In the genomic region with DNA sequence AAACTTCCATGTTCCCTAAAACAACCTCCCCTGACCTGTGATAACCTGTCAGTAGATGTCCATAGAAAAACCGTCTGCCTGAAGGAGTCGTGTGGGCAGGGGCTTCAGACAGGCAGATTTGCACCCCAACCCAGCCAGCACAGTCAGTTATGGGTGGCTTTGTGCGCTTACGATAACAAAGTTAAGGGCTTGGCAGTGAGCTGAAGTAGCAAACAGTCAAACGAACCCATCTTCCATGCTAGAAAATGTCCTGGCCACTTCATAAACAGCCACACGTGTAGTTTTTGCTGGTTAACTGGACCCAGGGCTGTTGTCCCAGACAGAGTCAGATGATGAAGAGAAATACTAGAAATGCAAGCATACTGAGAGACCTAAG, we compare ENCODE assay signal across 18 mouse cellular contexts. TPM values are rescaled to one million over a fixed set of nuclear protein-coding genes. Genes with fewer than 3 reads are reported as not detected.
DNase-seq lines count a peak whose midpoint lies in the region; ATAC-seq and TF ChIP-seq lines count a peak whose summit lies in the region.
"Had no signal": no experiment of that assay in that cellular context is flagged by ENCODE, and none has a peak within 500 bp of the region (broad histone marks: within the 10 kb centered on the region; RNA-seq: fewer than 3 reads in every experiment).

No protein-coding gene starts in this region.

- no peak overlapping the region for H3K27ac ChIP-seq in heart, embryonic 13.5 days (replicated peaks)
- H3K27ac ChIP-seq in liver, embryonic 14.5 days: peak overlapping the region; percentile 43; the same call in 1 of the 2 replicates
- no peak overlapping the region for H3K27ac ChIP-seq in midbrain, embryonic 10.5 days (replicated peaks)
- H3K27ac ChIP-seq in hindbrain, embryonic 16.5 days (ENCODE audit: low read depth, low read length): no peak overlapping the region
- H3K27ac ChIP-seq: embryonic facial prominence, embryonic 12.5 days; heart, embryonic 10.5 days; hindbrain, postnatal 0 days; kidney, embryonic 15.5 days had no signal

- TF ChIP-seq EP300 in liver, embryonic 14.5 days (IDR thresholded peaks at IDR 0.05; ENCODE audit: low read depth): no peak

- peak overlapping the region; percentile 54; the same call in 1 of the 2 replicates for H3K4me2 ChIP-seq in heart, embryonic 13.5 days
- peak overlapping the region; percentile 52 for H3K4me2 ChIP-seq in liver, embryonic 14.5 days (ENCODE audit: low read depth)
- H3K4me2 ChIP-seq in hindbrain, embryonic 16.5 days (ENCODE audit: low read length): no peak overlapping the region
- H3K4me2 ChIP-seq: embryonic facial prominence, embryonic 12.5 days; kidney, embryonic 15.5 days; midbrain, embryonic 11.5 days had no signal

- H3K4me3 ChIP-seq in heart, embryonic 13.5 days: no peak overlapping the region
- H3K4me3 ChIP-seq in erythroblast, embryonic 14.5 days (replicated peaks): peak overlapping the region; percentile 50
- no peak overlapping the region for H3K4me3 ChIP-seq in liver, embryonic 14.5 days (ENCODE audit: insufficient read depth in 1 of 2, low read depth in 2 of 2, low read length in 2 of 2)
- H3K4me3 ChIP-seq in midbrain, embryonic 10.5 days: no peak overlapping the region
- H3K4me3 ChIP-seq in hindbrain, embryonic 16.5 days (ENCODE audit: low read length): no peak overlapping the region
- H3K4me3 ChIP-seq: embryonic facial prominence, embryonic 12.5 days; kidney, embryonic 15.5 days had no signal

- DNase-seq in heart, postnatal 36 days: no peak
- no peak for DNase-seq in liver, embryonic 14.5 days (ENCODE audit: low read depth in 3 of 3, low spot score in 3 of 3)
- no peak for DNase-seq in midbrain, embryonic 10.5 days (ENCODE audit: low spot score)
- DNase-seq in cerebellum, adult 18-20 months: no peak
- DNase-seq: cerebellum, adult 9-10 months; gastrocnemius, postnatal 25 days; layer of hippocampus, adult 9-11 months; lung, adult 2 months had no signal

- TF ChIP-seq CTCF in liver, embryonic 14.5 days (IDR thresholded peaks at IDR 0.05; ENCODE audit: low read depth): no peak

- no peaks in the 10 kb centered on the region for H3K27me3 ChIP-seq in heart, embryonic 13.5 days (replicated peaks)
- H3K27me3 ChIP-seq in erythroblast, embryonic 14.5 days (ENCODE audit: control insufficient read depth): no peaks in the 10 kb centered on the region
- no peaks in the 10 kb centered on the region for H3K27me3 ChIP-seq in liver, embryonic 14.5 days (ENCODE audit: control insufficient read depth, insufficient read depth, low read length)
- no peaks in the 10 kb centered on the region for H3K27me3 ChIP-seq in midbrain, embryonic 10.5 days (ENCODE audit: low read depth, poor library complexity, severe bottlenecking)
- no peaks in the 10 kb centered on the region for H3K27me3 ChIP-seq in hindbrain, embryonic 16.5 days (replicated peaks; ENCODE audit: control insufficient read depth, insufficient read depth, low read length)
- H3K27me3 ChIP-seq: embryonic facial prominence, embryonic 12.5 days; kidney, embryonic 15.5 days had no signal

- no peak for ATAC-seq in heart, embryonic 13.5 days (ENCODE audit: extremely low read depth, insufficient number of reproducible peaks, low FRiP score, low TSS enrichment)
- peak; percentile 63 for ATAC-seq in liver, embryonic 14.5 days (ENCODE audit: insufficient read depth)
- no peak for ATAC-seq in hindbrain, embryonic 16.5 days
- ATAC-seq: forebrain, embryonic 16.5 days; hindbrain, postnatal 0 days; intestine, postnatal 0 days had no signal

- no peaks in the 10 kb centered on the region for H3K4me1 ChIP-seq in heart, embryonic 13.5 days
- H3K4me1 ChIP-seq in erythroblast, embryonic 14.5 days (ENCODE audit: control insufficient read depth): peaks cover 15% of the 10 kb centered on the region
- H3K4me1 ChIP-seq in liver, embryonic 14.5 days (replicated peaks; ENCODE audit: control insufficient read depth in 2 of 2, insufficient read depth in 2 of 2, low read length in 1 of 2): peaks cover 6 to 9% of the 10 kb centered on the region in 2 experiments
- peaks cover 4% of the 10 kb centered on the region; the same call in 1 of the 2 replicates for H3K4me1 ChIP-seq in midbrain, embryonic 10.5 days
- H3K4me1 ChIP-seq in hindbrain, embryonic 16.5 days (ENCODE audit: control insufficient read depth, insufficient read depth, low read depth, low read length): no peaks in the 10 kb centered on the region
- H3K4me1 ChIP-seq: heart, embryonic 10.5 days; kidney, embryonic 15.5 days had no signal

- no peaks in the 10 kb centered on the region for H3K9me3 ChIP-seq in heart, embryonic 13.5 days
- H3K9me3 ChIP-seq in erythroblast, embryonic 14.5 days (ENCODE audit: control insufficient read depth, low read length): no peaks in the 10 kb centered on the region
- no peaks in the 10 kb centered on the region for H3K9me3 ChIP-seq in liver, embryonic 14.5 days (ENCODE audit: control insufficient read depth, low read length)
- H3K9me3 ChIP-seq in midbrain, embryonic 10.5 days (replicated peaks): no peaks in the 10 kb centered on the region
- H3K9me3 ChIP-seq in hindbrain, embryonic 16.5 days (ENCODE audit: control insufficient read depth, low read length): no peaks in the 10 kb centered on the region
- H3K9me3 ChIP-seq: embryonic facial prominence, embryonic 12.5 days; heart, embryonic 10.5 days; kidney, embryonic 15.5 days had no signal

- no peaks in the 10 kb centered on the region for H3K36me3 ChIP-seq in heart, embryonic 13.5 days
- H3K36me3 ChIP-seq in erythroblast, embryonic 14.5 days (ENCODE audit: control insufficient read depth): no peaks in the 10 kb centered on the region
- H3K36me3 ChIP-seq in liver, embryonic 14.5 days (replicated peaks; ENCODE audit: control insufficient read depth, insufficient read depth, low read depth): no peaks in the 10 kb centered on the region
- H3K36me3 ChIP-seq in midbrain, embryonic 10.5 days: no peaks in the 10 kb centered on the region
- no peaks in the 10 kb centered on the region for H3K36me3 ChIP-seq in hindbrain, embryonic 16.5 days (ENCODE audit: control insufficient read depth, insufficient read depth, low read length)
- H3K36me3 ChIP-seq: embryonic facial prominence, embryonic 12.5 days; heart, embryonic 10.5 days; kidney, embryonic 15.5 days had no signal

- no peak overlapping the region for H3K9ac ChIP-seq in heart, embryonic 13.5 days
- peak overlapping the region; percentile 16; the same call in 1 of the 2 replicates for H3K9ac ChIP-seq in liver, embryonic 14.5 days (replicated peaks)
- no peak overlapping the region for H3K9ac ChIP-seq in hindbrain, embryonic 16.5 days (ENCODE audit: low read depth, low read length)
- H3K9ac ChIP-seq: embryonic facial prominence, embryonic 12.5 days; kidney, embryonic 15.5 days had no signal

- 49% methylated on average over 6 of the region's 6 CpGs for WGBS in heart, embryonic 13.5 days
- 22% methylated on average over 6 of the region's 6 CpGs for WGBS in liver, embryonic 14.5 days (ENCODE audit: insufficient replicate concordance)
- WGBS in midbrain, embryonic 10.5 days: 68% methylated on average over 6 of the region's 6 CpGs
- 83% methylated on average over 6 of the region's 6 CpGs for whole genome bisulfite sequencing in hindbrain, embryonic 16.5 days

- intact Hi-C loops in heart, postnatal 36 days (cut with DNase I): no loop called here

RNA-seq across cellular contexts. Expression of a gene that starts 40.1 kb away (rescaled TPM):
- polyA plus RNA-seq in heart, embryonic 13.5 days (2015; fragmentation: Nextera tagmentation; extraction: Ambion mirVana): 1.0 and 1.1 TPM in 2 replicates
- total RNA-seq in heart, postnatal 36 days (2021): 10 to 100 TPM; 11.3 to 13.3 TPM
- 1.7 and 3.0 TPM in 2 replicates for polyA plus RNA-seq in erythroblast, embryonic 14.5 days (2012)
- polyA plus RNA-seq in liver, embryonic 14.5 days (2012; rRNA removed): 24.4 and 36.7 TPM in 2 replicates
- polyA plus RNA-seq in liver, embryonic 14.5 days (2014; fragmentation: Nextera tagmentation; extraction: Ambion mirVana): 4.5 and 4.7 TPM in 2 replicates
- 1.4 and 2.1 TPM in 2 replicates for polyA plus RNA-seq in midbrain, embryonic 10.5 days (2016; fragmentation: Nextera tagmentation; extraction: Ambion mirVana)
- polyA plus RNA-seq in hindbrain, embryonic 16.5 days (2015; fragmentation: Nextera tagmentation; extraction: Ambion mirVana): 2.1 and 2.3 TPM in 2 replicates
